Mouse (Mus musculus) gastrocnemius, postnatal 14 days (tissue): Measurements from ENCODE around the gene H2al1a. TPM values are rescaled to one million over a fixed set of nuclear protein-coding genes. Genes with fewer than 3 reads are reported as not detected.
"Not testable (repeated sequence)": the region's sequence is repeated elsewhere in the genome, so short reads cannot be mapped to it uniquely, and the experiment has no call there.

ENCODE experiments used
- DNase-seq: peaks from one replicate; pipeline ENCODE4 v3.0.0; 2021; ENCODE audit warnings: mixed read lengths
- intact Hi-C: fragments of 180-260 bp; cut with DNase I; formaldehyde crosslinking; loops from one replicate; pipeline ENCODE4 v1.15.1; 2025; ENCODE audit warnings: low total_unique reads
- total RNA-seq, 2 experiments: library from RNA; stranded (reverse); gene quantifications; 2 replicates each; pipeline ENCODE4 v1.2.3; 2021

Gene H2al1a
- total RNA-seq, 2 experiments from 2014 or later, result not detected

- DNase-seq, intact Hi-C loops: not testable (repeated sequence)
Observed at GRCm38 (mm10) chrX:11324359-11324758, 25.3 kb downstream of the H2al1a start, which contains the start of gene H2al1i. Gene H2al1i, plus strand, starts transcription at chrX:11324659.

- intact Hi-C loops, DNase-seq: not testable (repeated sequence)
Observed at GRCm38 (mm10) chrX:11327522-11327921, 28.5 kb downstream of the H2al1a start, which contains the start of gene H2al1j. Gene H2al1j, plus strand, starts transcription at chrX:11327822.

- intact Hi-C loops, result no loop called here
- no peak for DNase-seq
Observed at GRCm38 (mm10) chrX:11345762-11346161, 46.7 kb downstream of the H2al1a start.

GRCm38 (mm10) chrX:11346756-11347155 is 47.7 kb downstream of the H2al1a start:
- intact Hi-C loops, result no loop called here
- DNase-seq, result no peak

Other genes with a start within 250 kb of the H2al1a start
- gene H2al1b, start 3.2 kb downstream of the H2al1a start, total RNA-seq, result not detected
- not detected for gene H2al1c, start 6.4 kb downstream of the H2al1a start, total RNA-seq
- not detected for gene H2al1d, start 9.6 kb downstream of the H2al1a start, total RNA-seq
- not detected for gene H2al1e, start 12.7 kb downstream of the H2al1a start, total RNA-seq
- gene H2al1f, start 15.9 kb downstream of the H2al1a start, total RNA-seq, result not detected
- not detected for gene H2al1g, start 19.0 kb downstream of the H2al1a start, total RNA-seq
- not detected for gene H2al1h, start 22.2 kb downstream of the H2al1a start, total RNA-seq
- not detected for gene H2al1i, start 25.4 kb downstream of the H2al1a start, total RNA-seq
- gene H2al1j, start 28.6 kb downstream of the H2al1a start, total RNA-seq, result not detected